Mouse (Mus musculus) gastrocnemius, postnatal 25 days (tissue): ENCODE measurements around the gene Golga1. TPM values are rescaled to one million over a fixed set of nuclear protein-coding genes. Genes with fewer than 3 reads are reported as not detected.

Experiments
- DNase-seq: peaks from one replicate; pipeline ENCODE4 v3.0.0; 2022
- total RNA-seq, 2 experiments: library from RNA; stranded (reverse); gene quantifications; 1 replicate in 1 of 2; 2 replicates in 1 of 2; pipeline ENCODE4 v1.2.3; 2021

Gene Golga1
- total RNA-seq, 2 experiments from 2014 or later: 9.1 to 11.0 TPM

GRCm38 (mm10) chr2:38975181-38975580, 90.2 kb downstream of the Golga1 start:
- DNase-seq: no peak

- DNase-seq: no peak
Measured at GRCm38 (mm10) chr2:38974171-38974570, 91.2 kb downstream of the Golga1 start.

- DNase-seq: no peak
Measured at GRCm38 (mm10) chr2:38973701-38974100, 91.6 kb downstream of the Golga1 start.

GRCm38 (mm10) chr2:38973223-38973622, 92.1 kb downstream of the Golga1 start:
- no peak for DNase-seq

- DNase-seq: no peak
Measured at GRCm38 (mm10) chr2:38970057-38970456, 95.3 kb downstream of the Golga1 start.

- DNase-seq: no peak
Measured at GRCm38 (mm10) chr2:38969650-38970049, 95.7 kb downstream of the Golga1 start.

Other genes starting within 250 kb of the Golga1 start
- gene Nr6a1, start 137.9 kb downstream of the Golga1 start, total RNA-seq: 1 to 10 TPM; 3.0 to 3.7 TPM
- gene Olfml2a, start 133.6 kb downstream of the Golga1 start, total RNA-seq: 1 to 10 TPM; 6.3 to 7.5 TPM
- gene Wdr38, start 68.1 kb downstream of the Golga1 start, total RNA-seq: under 1 TPM; 0.13 to 0.20 TPM
- gene Arpc5l, start 60.2 kb downstream of the Golga1 start, total RNA-seq: 10 to 100 TPM; 91.4 to 91.7 TPM
- 100 to 1,000 TPM; 239 to 257 TPM for gene Rpl35, start 59.9 kb downstream of the Golga1 start, total RNA-seq
- 1 to 10 TPM; 1.8 to 2.9 TPM for gene Scai, start 125.2 kb upstream of the Golga1 start, total RNA-seq
- gene Ppp6c, start 160.9 kb upstream of the Golga1 start, total RNA-seq: 10 to 100 TPM; 54.6 to 56.5 TPM